Mouse (Mus musculus) retina, embryonic 14.5 days (tissue): ENCODE results near the gene Ankrd55.
A peak's percentile ranks its signal among the peaks of the same experiment; 100 is the strongest.

Experiments used
- DNase-seq: peaks from one replicate; pipeline ENCODE4 v3.0.0-alpha.2; 2015; ENCODE audit warnings: low spot score

Ankrd55 gene

GRCm38 (mm10) chr13:112288225-112289178, at the start of gene Ankrd55:
TSS of gene Ankrd55 (plus strand) at chr13:112288451.
- peak; percentile 74 for DNase-seq

GRCm38 (mm10) chr13:112239239-112239638, 49.0 kb upstream of the Ankrd55 start:
- DNase-seq, result no peak

- DNase-seq, result no peak
These were observed 46.8 kb upstream of the Ankrd55 start for GRCm38 (mm10) chr13:112241431-112241830.

- no peak for DNase-seq
These were observed 43.1 kb upstream of the Ankrd55 start for GRCm38 (mm10) chr13:112245131-112245530.

- DNase-seq, result no peak
These were observed 36.8 kb upstream of the Ankrd55 start for GRCm38 (mm10) chr13:112251433-112251832.

GRCm38 (mm10) chr13:112252012-112252411, 36.2 kb upstream of the Ankrd55 start:
- DNase-seq, result no peak

- DNase-seq, result peak; percentile 25
These were observed 35.1 kb upstream of the Ankrd55 start for GRCm38 (mm10) chr13:112252991-112253620.

GRCm38 (mm10) chr13:112254116-112254515, 34.1 kb upstream of the Ankrd55 start:
- no peak for DNase-seq

GRCm38 (mm10) chr13:112255862-112256261, 32.4 kb upstream of the Ankrd55 start:
- no peak for DNase-seq

- no peak for DNase-seq
These were observed 29.8 kb upstream of the Ankrd55 start for GRCm38 (mm10) chr13:112258478-112258877.

GRCm38 (mm10) chr13:112259398-112259797, 28.9 kb upstream of the Ankrd55 start:
- peak; percentile 81 for DNase-seq

- peak; percentile 72 for DNase-seq
These were observed 23.6 kb upstream of the Ankrd55 start for GRCm38 (mm10) chr13:112264666-112265065.

GRCm38 (mm10) chr13:112271901-112272537, 16.2 kb upstream of the Ankrd55 start:
- peak; percentile 87 for DNase-seq

- DNase-seq, result no peak
These were observed 13.6 kb upstream of the Ankrd55 start for GRCm38 (mm10) chr13:112274636-112275035.

GRCm38 (mm10) chr13:112275951-112276350, 12.3 kb upstream of the Ankrd55 start:
- no peak for DNase-seq

GRCm38 (mm10) chr13:112277544-112277943, 10.7 kb upstream of the Ankrd55 start:
- no peak for DNase-seq

GRCm38 (mm10) chr13:112278251-112278650, 10.0 kb upstream of the Ankrd55 start:
- no peak for DNase-seq

GRCm38 (mm10) chr13:112287135-112287534, 1.1 kb upstream of the Ankrd55 start:
- DNase-seq, result no peak

- DNase-seq, result no peak
These were observed 553 bp upstream of the Ankrd55 start for GRCm38 (mm10) chr13:112287571-112288224.

- no peak for DNase-seq
These were observed 1.1 kb downstream of the Ankrd55 start for GRCm38 (mm10) chr13:112289338-112289737.

GRCm38 (mm10) chr13:112289981-112290380, 1.7 kb downstream of the Ankrd55 start:
- no peak for DNase-seq

- DNase-seq, result no peak
These were observed 4.2 kb downstream of the Ankrd55 start for GRCm38 (mm10) chr13:112292489-112292888.
